Mouse (Mus musculus): ENCODE measurements around the gene Rpl38.

GRCm38 (mm10) chr11:114720535-114720934, 52.2 kb downstream of the Rpl38 start:
- TF ChIP-seq CTCF (IDR thresholded peaks at IDR 0.05; ENCODE audit: low read depth) (no peak), EP300 (IDR thresholded peaks at IDR 0.05; ENCODE audit: low read depth) (no peak)
